Mouse (Mus musculus) hindbrain, embryonic 11.5 days (tissue): ENCODE results near the gene Klf1. TPM values are rescaled to one million over a fixed set of nuclear protein-coding genes. Genes with fewer than 3 reads are reported as not detected.

Source experiments
- polyA plus RNA-seq: library from polyadenylated mRNA; unstranded; fragments of >200 nt; fragmentation: Nextera tagmentation; extraction: Ambion mirVana; gene quantifications from 2 replicates; pipeline ENCODE4 v1.2.1, GENCODE M21; 2014

Gene Klf1
- polyA plus RNA-seq, 1 experiment from 2014 or later = 12.0 TPM

Other genes with a start within 250 kb of the Klf1 start
- gene Ier2, start 239.1 kb upstream of the Klf1 start, polyA plus RNA-seq = 60.5 and 61.5 TPM in 2 replicates
- gene Trmt1, start 215.6 kb upstream of the Klf1 start, polyA plus RNA-seq = 47.9 and 51.1 TPM in 2 replicates
- 19.7 and 20.5 TPM in 2 replicates for gene Nacc1, start 214.1 kb upstream of the Klf1 start, polyA plus RNA-seq
- gene Lyl1, start 200.5 kb upstream of the Klf1 start, polyA plus RNA-seq = 5.3 and 5.4 TPM in 2 replicates
- gene G430095P16Rik, start 178.9 kb upstream of the Klf1 start, polyA plus RNA-seq = 2.3 and 2.9 TPM in 2 replicates
- gene Nfix, start 101.6 kb upstream of the Klf1 start, polyA plus RNA-seq = 2.4 and 3.0 TPM in 2 replicates
- 6.2 and 7.1 TPM in 2 replicates for gene Dand5, start 79.1 kb upstream of the Klf1 start, polyA plus RNA-seq
- gene Gadd45gip1, start 70.4 kb upstream of the Klf1 start, polyA plus RNA-seq = 36.0 and 37.2 TPM in 2 replicates
- gene Rad23a, start 61.3 kb upstream of the Klf1 start, polyA plus RNA-seq = 88.6 and 91.3 TPM in 2 replicates
- gene Calr, start 55.0 kb upstream of the Klf1 start, polyA plus RNA-seq = 837 and 845 TPM in 2 replicates
- 89.6 and 91.4 TPM in 2 replicates for gene Farsa, start 44.9 kb upstream of the Klf1 start, polyA plus RNA-seq
- gene Syce2, start 29.8 kb upstream of the Klf1 start, polyA plus RNA-seq = 51.1 and 57.8 TPM in 2 replicates
- gene Gcdh, start 8.0 kb upstream of the Klf1 start, polyA plus RNA-seq = 29.2 and 30.5 TPM in 2 replicates
- 5.8 and 6.4 TPM in 2 replicates for gene Dnase2a, start 6.6 kb downstream of the Klf1 start, polyA plus RNA-seq
- 10.2 and 11.4 TPM in 2 replicates for gene Mast1, start 35.4 kb downstream of the Klf1 start, polyA plus RNA-seq
- gene Rtbdn, start 45.1 kb downstream of the Klf1 start, polyA plus RNA-seq = 0.14 TPM in 1 of 2 replicates, not detected in the other
- gene Gm49661, start 67.5 kb downstream of the Klf1 start, polyA plus RNA-seq = not detected in 2 replicates
- 1,367 and 1,409 TPM in 2 replicates for gene Prdx2, start 67.7 kb downstream of the Klf1 start, polyA plus RNA-seq
- gene Rnaseh2a, start 67.8 kb downstream of the Klf1 start, polyA plus RNA-seq = 98.5 and 104 TPM in 2 replicates
- 6.2 and 6.4 TPM in 2 replicates for gene Junb, start 76.8 kb downstream of the Klf1 start, polyA plus RNA-seq
- 9.5 and 10.3 TPM in 2 replicates for gene Hook2, start 88.7 kb downstream of the Klf1 start, polyA plus RNA-seq
- gene Best2, start 112.6 kb downstream of the Klf1 start, polyA plus RNA-seq = not detected in 2 replicates
- gene Asna1, start 123.4 kb downstream of the Klf1 start, polyA plus RNA-seq = 134 TPM in 2 replicates
- 180 and 186 TPM in 2 replicates for gene Trir, start 124.9 kb downstream of the Klf1 start, polyA plus RNA-seq
- 18.8 and 24.6 TPM in 2 replicates for gene Tnpo2, start 135.0 kb downstream of the Klf1 start, polyA plus RNA-seq
- gene Fbxw9, start 158.1 kb downstream of the Klf1 start, polyA plus RNA-seq = 27.2 and 27.4 TPM in 2 replicates
- not detected in 2 replicates for gene Gm5741, start 166.1 kb downstream of the Klf1 start, polyA plus RNA-seq
- 66.4 and 67.8 TPM in 2 replicates for gene Dhps, start 169.8 kb downstream of the Klf1 start, polyA plus RNA-seq
- gene Wdr83os, start 178.8 kb downstream of the Klf1 start, polyA plus RNA-seq = 116 and 123 TPM in 2 replicates
- 52.6 and 55.9 TPM in 2 replicates for gene Wdr83, start 179.4 kb downstream of the Klf1 start, polyA plus RNA-seq
- gene Man2b1, start 181.3 kb downstream of the Klf1 start, polyA plus RNA-seq = 16.7 and 16.9 TPM in 2 replicates
- gene Zfp791, start 221.2 kb downstream of the Klf1 start, polyA plus RNA-seq = 1.0 and 1.2 TPM in 2 replicates
- gene Cks1brt, start 250.0 kb downstream of the Klf1 start, polyA plus RNA-seq = not detected in 2 replicates